Mouse (Mus musculus) heart, adult 2 months (tissue): ENCODE measurements around the gene Ubn1. TPM values are rescaled to one million over a fixed set of nuclear protein-coding genes. Genes with fewer than 3 reads are reported as not detected.

Source experiments
- DNase-seq, 2 experiments: peaks; one replicate each; pipeline ENCODE4 v3.0.0; 2021
- H3K27ac ChIP-seq: fragments of 200-600 bp; 2 replicates; pipeline ENCODE4 v1.8.1; 2022
- H3K27me3 ChIP-seq: fragments of 200-500 bp; 2 replicates; pipeline ENCODE4 v1.6.1; 2012; ENCODE audit warnings: mild to moderate bottlenecking, low read length, inconsistent platforms, mixed read lengths; ENCODE audit not compliant: control insufficient read depth, insufficient read depth
- H3K36me3 ChIP-seq: fragments of 200-500 bp; 2 replicates; pipeline ENCODE4 v1.6.1; 2012; ENCODE audit warnings: low read length, inconsistent platforms; ENCODE audit not compliant: control insufficient read depth, insufficient read depth
- H3K4me1 ChIP-seq: fragments of 200-500 bp; 2 replicates; pipeline ENCODE4 v1.6.1; 2011; ENCODE audit warnings: low read length; ENCODE audit not compliant: control insufficient read depth, insufficient read depth
- H3K4me3 ChIP-seq: fragments of 200-600 bp; 2 replicates; pipeline ENCODE4 v1.8.1; 2022
- H3K79me2 ChIP-seq: fragments of 200-500 bp; replicated peaks from 2 replicates; pipeline ENCODE4 v1.6.1; 2012; ENCODE audit warnings: mild to moderate bottlenecking, inconsistent platforms, low read length, moderate library complexity, mixed read lengths; ENCODE audit not compliant: control insufficient read depth, insufficient read depth
- H3K9ac ChIP-seq: fragments of 200-500 bp; 2 replicates; pipeline ENCODE4 v1.6.1; 2012; ENCODE audit warnings: low read depth, mild to moderate bottlenecking, control low read depth, inconsistent platforms, low read length, mixed read lengths
- CTCF ChIP-seq: fragments of 200-600 bp; IDR thresholded peaks from 2 replicates; pipeline ENCODE4 v1.8.1; 2022; ENCODE audit warnings: antibody characterized with exemption, mild to moderate bottlenecking, moderate library complexity
- EP300 ChIP-seq: fragments of 200-500 bp; IDR thresholded peaks from 2 replicates; pipeline ENCODE4 v1.6.1; 2011; ENCODE audit warnings: low read depth, low read length, control low read depth; ENCODE audit not compliant: insufficient read depth
- POLR2A ChIP-seq: fragments of 200-500 bp; IDR thresholded peaks from 2 replicates; pipeline ENCODE4 v1.6.1; 2011; ENCODE audit warnings: mild to moderate bottlenecking, low read depth, low read length, control low read depth; ENCODE audit not compliant: insufficient read depth
- WGBS: fragments of 180-500 bp; shearing (Covaris S2); methylation state at CpG from one replicate; pipeline ENCODE4 v1.1.7; 2018; 5-methylcytosine and 5-hydroxymethylcytosine counted together
- intact Hi-C: fragments of 180-260 bp; cut with DNase I; formaldehyde crosslinking; loops from one replicate; pipeline ENCODE4 v1.15.1; 2025
- long read RNA-seq: library from polyadenylated mRNA; stranded (forward); transcript quantifications from one replicate; pipeline ENCODE4 v2.0.0, GENCODE M21; 2021
- polyA plus RNA-seq: library from polyadenylated mRNA; depleted of rRNA; stranded (reverse); fragments of >200 nt; gene quantifications from 2 replicates; pipeline ENCODE4 v1.2.3, GENCODE M21; 2012; rRNA removed
- total RNA-seq, 2 experiments: library from RNA; stranded (reverse); gene quantifications; 2 replicates each; pipeline ENCODE4 v1.2.3; 2021

Ubn1 gene
- total RNA-seq (10 to 100 TPM; 22.8 to 23.1 TPM), polyA plus RNA-seq (15.8 and 21.2 TPM in 2 replicates)
- long read RNA-seq, full-length matches to known transcripts: 1 of 6 reads
- long read RNA-seq, partial matches to known transcripts: 3 of 6 reads
- long read RNA-seq, other reads (novel, unspliced or antisense): 2 of 6 reads

GRCm38 (mm10) chr16:5049774-5050234 is at the start of gene Ubn1, which contains the start of gene Glyr1:
Ubn1 (plus strand) TSS chr16:5050057.
Glyr1 (minus strand) TSS chr16:5049863.
- peak within 1 kb of the TSS; percentile 77 for H3K4me3 ChIP-seq
- H3K4me1 ChIP-seq: peaks cover 7% of the 10 kb centered on the region
- under 1% methylated on average over 56 of the region's 56 CpGs for WGBS
- peak within 1 kb of the TSS; percentile 98 for H3K27ac ChIP-seq
- H3K9ac ChIP-seq: peak within 1 kb of the TSS; percentile 91
- H3K27me3 ChIP-seq: no peaks in the 10 kb centered on the region
- intact Hi-C loops: loop anchor here (5.0 kb wide), 2 partner anchors 82 to 163 kb away; partner anchors contain the start of genes Mgrn1 and Ppl
- peak; percentile 98 to 100 for DNase-seq
- peaks cover 5% of the 10 kb centered on the region; the same call in 1 of the 2 replicates for H3K79me2 ChIP-seq
- H3K36me3 ChIP-seq: peaks cover 30% of the 10 kb centered on the region
- peak; percentile 92 for TF ChIP-seq POLR2A
- no peak for TF ChIP-seq CTCF
- TF ChIP-seq EP300: peak; percentile 77

GRCm38 (mm10) chr16:5000611-5001010 is 49.2 kb upstream of the Ubn1 start:
- Histone ChIP-seq H3K9ac (no peak overlapping the region), H3K27ac (no peak overlapping the region), H3K79me2 (no peaks in the 10 kb centered on the region), H3K4me1 (peaks cover 2% of the 10 kb centered on the region), H3K27me3 (no peaks in the 10 kb centered on the region), H3K36me3 (no peaks in the 10 kb centered on the region), H3K4me3 (no peak overlapping the region)
- TF ChIP-seq CTCF (no peak), EP300 (no peak), POLR2A (no peak)
- WGBS: 59% methylated on average over 3 of the region's 3 CpGs
- DNase-seq: no peak
- intact Hi-C loops: no loop called here

- intact Hi-C loops: no loop called here
- no peaks in the 10 kb centered on the region for H3K36me3 ChIP-seq
- H3K27me3 ChIP-seq: no peaks in the 10 kb centered on the region
- no peak for DNase-seq
- no peak within 1 kb of the TSS for H3K27ac ChIP-seq
- no peak within 1 kb of the TSS for H3K9ac ChIP-seq
- H3K4me3 ChIP-seq: no peak within 1 kb of the TSS
- no peaks in the 10 kb centered on the region; the same call in 1 of the 2 replicates for H3K4me1 ChIP-seq
- WGBS: 65% methylated on average over 5 of the region's 5 CpGs
- H3K79me2 ChIP-seq: no peaks in the 10 kb centered on the region
- TF ChIP-seq EP300: no peak
- no peak for TF ChIP-seq CTCF
- TF ChIP-seq POLR2A: no peak
Measured at GRCm38 (mm10) chr16:5007067-5007466, 42.8 kb upstream of the Ubn1 start, which contains the start of gene Smim22. Smim22 (plus strand) TSS chr16:5007288.

- Histone ChIP-seq H3K27me3 (no peaks in the 10 kb centered on the region), H3K36me3 (no peaks in the 10 kb centered on the region), H3K9ac (no peak overlapping the region), H3K79me2 (no peaks in the 10 kb centered on the region), H3K27ac (no peak overlapping the region), H3K4me1 (no peaks in the 10 kb centered on the region; the same call in none of the 2 replicates), H3K4me3 (no peak overlapping the region)
- intact Hi-C loops: no loop called here
- no peak for DNase-seq
- 62% methylated on average over 6 of the region's 6 CpGs for WGBS
- no peak for TF ChIP-seq CTCF
- TF ChIP-seq EP300: no peak
- no peak for TF ChIP-seq POLR2A
Measured at GRCm38 (mm10) chr16:5007492-5007891, 42.4 kb upstream of the Ubn1 start.

- intact Hi-C loops: no loop called here
- H3K36me3 ChIP-seq: no peaks in the 10 kb centered on the region
- DNase-seq: no peak
Measured at GRCm38 (mm10) chr16:5008076-5008475, 41.8 kb upstream of the Ubn1 start.

GRCm38 (mm10) chr16:5010371-5010935 is 39.4 kb upstream of the Ubn1 start:
- Histone ChIP-seq H3K36me3 (no peaks in the 10 kb centered on the region), H3K9ac (no peak overlapping the region), H3K27me3 (no peaks in the 10 kb centered on the region), H3K4me1 (no peaks in the 10 kb centered on the region; the same call in none of the 2 replicates), H3K4me3 (no peak overlapping the region), H3K27ac (no peak overlapping the region), H3K79me2 (no peaks in the 10 kb centered on the region)
- 82% methylated on average over 10 of the region's 10 CpGs for WGBS
- intact Hi-C loops: loop anchor here (5.0 kb wide), 1 partner anchor 43 kb away; no protein-coding TSS in a partner anchor
- TF ChIP-seq POLR2A: no peak
- no peak for TF ChIP-seq EP300
- TF ChIP-seq CTCF: no peak
- peak in 1 of 2 experiments; percentile 31 for DNase-seq

More at GRCm38 (mm10) chr16:5008076-5008475, 41.8 kb upstream of the Ubn1 start:
- H3K79me2 ChIP-seq: no peaks in the 10 kb centered on the region
- H3K27me3 ChIP-seq: no peaks in the 10 kb centered on the region
- H3K4me3 ChIP-seq: no peak overlapping the region
- no peak overlapping the region for H3K9ac ChIP-seq
- H3K4me1 ChIP-seq: no peaks in the 10 kb centered on the region; the same call in none of the 2 replicates
- 86% methylated on average over 12 of the region's 12 CpGs for WGBS
- no peak overlapping the region for H3K27ac ChIP-seq
- TF ChIP-seq CTCF: no peak
- no peak for TF ChIP-seq EP300
- TF ChIP-seq POLR2A: no peak
